Mouse (Mus musculus) megakaryocyte, embryonic 14.5 days (primary cell): ENCODE results near the gene Rgma. TPM values are rescaled to one million over a fixed set of nuclear protein-coding genes. Genes with fewer than 3 reads are reported as not detected.

Experiments used
- H3K27me3 ChIP-seq: replicated peaks from 2 replicates; pipeline ENCODE3; 2012; ENCODE audit warnings: inconsistent platforms
- H3K36me3 ChIP-seq: replicated peaks from 2 replicates; pipeline ENCODE3; 2012; ENCODE audit warnings: low read length, inconsistent platforms, mixed read lengths
- H3K4me1 ChIP-seq: 2 replicates; pipeline ENCODE4 v1.6.1; 2012; ENCODE audit warnings: inconsistent platforms
- H3K4me3 ChIP-seq: replicated peaks from 2 replicates; pipeline ENCODE3; 2012; ENCODE audit warnings: moderate library complexity, mild to moderate bottlenecking, inconsistent platforms
- H3K9me3 ChIP-seq: 2 replicates; pipeline ENCODE4 v1.6.1; 2012; ENCODE audit warnings: inconsistent platforms
- FLI1 ChIP-seq: IDR thresholded peaks from 2 replicates; pipeline ENCODE4 v1.6.1; 2012; ENCODE audit warnings: low read length, inconsistent platforms, mixed read lengths
- GATA1 ChIP-seq: IDR thresholded peaks from 3 replicates; pipeline ENCODE4 v1.6.1; 2012; ENCODE audit warnings: mixed read lengths, low read length, inconsistent platforms, borderline replicate concordance
- polyA plus RNA-seq: library from polyadenylated mRNA; stranded (reverse); fragments of >175 nt; gene quantifications from 2 replicates; pipeline ENCODE4 v1.2.3, GENCODE M21; 2012; ENCODE audit warnings: low replicate concordance; ENCODE audit not compliant: insufficient read depth

Rgma gene
- polyA plus RNA-seq, 1 experiment, result not detected

GRCm38 (mm10) chr7:73367681-73368464, 7.4 kb upstream of the Rgma start:
- Histone ChIP-seq H3K4me3 (no peak overlapping the region), H3K9me3 (no peaks in the 10 kb centered on the region), H3K36me3 (no peaks in the 10 kb centered on the region), H3K4me1 (peaks cover 9% of the 10 kb centered on the region), H3K27me3 (peaks cover 39% of the 10 kb centered on the region)
- TF ChIP-seq FLI1 (no peak), GATA1 (no peak)

DNA sequence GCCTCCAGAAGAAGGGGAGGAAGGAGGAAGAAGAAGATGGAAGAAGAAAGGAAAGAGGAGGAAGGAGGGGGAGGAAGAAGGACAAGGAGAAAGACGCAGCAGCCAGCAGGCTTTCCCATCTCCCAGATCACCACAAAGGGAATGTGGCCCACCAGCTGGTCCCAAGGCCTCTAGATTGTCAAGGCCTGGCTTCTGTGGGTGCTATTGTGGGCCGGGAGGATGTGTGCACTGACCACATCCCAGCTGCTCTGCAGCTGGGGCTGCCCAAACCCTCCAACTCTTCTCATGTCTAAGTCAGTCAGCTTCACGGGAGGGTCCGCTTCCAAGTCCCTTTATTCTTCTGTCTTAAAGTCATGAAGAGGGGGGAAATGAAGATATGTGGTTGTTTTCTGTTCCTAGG, 5.3 kb upstream of the Rgma start:
- H3K9me3 ChIP-seq, result peaks cover 11% of the 10 kb centered on the region
- H3K4me3 ChIP-seq, result no peak overlapping the region
- TF ChIP-seq FLI1 (no peak), GATA1 (no peak)
- peaks cover 13% of the 10 kb centered on the region for H3K4me1 ChIP-seq
- peaks cover 60% of the 10 kb centered on the region for H3K27me3 ChIP-seq
- H3K36me3 ChIP-seq, result no peaks in the 10 kb centered on the region

- H3K4me1 ChIP-seq, result peaks cover 30% of the 10 kb centered on the region
- H3K9me3 ChIP-seq, result peaks cover 11% of the 10 kb centered on the region
- H3K36me3 ChIP-seq, result no peaks in the 10 kb centered on the region
- peaks cover 78% of the 10 kb centered on the region for H3K27me3 ChIP-seq
- H3K4me3 ChIP-seq, result no peak overlapping the region
- TF ChIP-seq FLI1 (no peak), GATA1 (no peak)
Observed at GRCm38 (mm10) chr7:73371587-73372321, 3.6 kb upstream of the Rgma start.

DNA sequence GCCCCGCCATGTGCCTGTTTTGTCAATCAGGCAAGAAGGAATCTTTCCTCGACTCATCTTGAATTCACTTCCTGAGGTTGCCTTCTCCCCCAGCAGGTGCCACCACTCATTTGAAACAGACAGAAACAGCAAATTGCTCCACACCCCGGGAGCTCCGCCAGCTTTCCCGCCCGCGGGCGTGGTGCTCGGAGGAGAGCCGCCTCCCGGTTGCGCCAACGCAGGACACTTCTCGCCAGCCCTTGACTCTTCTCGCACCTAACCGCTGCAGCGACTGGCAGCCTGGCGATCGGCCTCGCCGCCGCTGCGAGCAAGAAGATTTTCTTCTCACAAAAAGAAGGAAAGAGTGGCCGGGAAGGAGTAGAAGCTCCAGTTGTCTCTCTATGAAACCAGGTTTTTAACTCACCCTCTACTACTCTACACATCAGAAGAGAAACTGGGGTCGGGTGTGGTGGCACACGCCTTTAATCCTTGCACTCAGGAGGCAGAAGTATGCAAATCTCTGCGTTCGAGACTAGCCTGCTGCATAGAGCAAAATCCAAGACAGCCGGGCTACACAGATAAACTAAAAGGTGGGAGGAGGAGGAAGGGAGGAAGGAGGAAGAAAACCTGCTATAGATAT, 2.8 kb upstream of the Rgma start:
- Histone ChIP-seq H3K36me3 (no peaks in the 10 kb centered on the region), H3K9me3 (peaks cover 11% of the 10 kb centered on the region), H3K4me1 (peaks cover 30% of the 10 kb centered on the region), H3K27me3 (peaks cover 84% of the 10 kb centered on the region), H3K4me3 (peak overlapping the region; percentile 73)
- TF ChIP-seq FLI1 (no peak), GATA1 (no peak)

GRCm38 (mm10) chr7:73374727-73375126, 582 bp upstream of the Rgma start:
- Histone ChIP-seq H3K36me3 (no peaks in the 10 kb centered on the region), H3K27me3 (peaks cover 93% of the 10 kb centered on the region), H3K4me3 (no peak overlapping the region), H3K4me1 (peaks cover 30% of the 10 kb centered on the region), H3K9me3 (peaks cover 11% of the 10 kb centered on the region)
- TF ChIP-seq FLI1 (no peak), GATA1 (no peak)

DNA sequence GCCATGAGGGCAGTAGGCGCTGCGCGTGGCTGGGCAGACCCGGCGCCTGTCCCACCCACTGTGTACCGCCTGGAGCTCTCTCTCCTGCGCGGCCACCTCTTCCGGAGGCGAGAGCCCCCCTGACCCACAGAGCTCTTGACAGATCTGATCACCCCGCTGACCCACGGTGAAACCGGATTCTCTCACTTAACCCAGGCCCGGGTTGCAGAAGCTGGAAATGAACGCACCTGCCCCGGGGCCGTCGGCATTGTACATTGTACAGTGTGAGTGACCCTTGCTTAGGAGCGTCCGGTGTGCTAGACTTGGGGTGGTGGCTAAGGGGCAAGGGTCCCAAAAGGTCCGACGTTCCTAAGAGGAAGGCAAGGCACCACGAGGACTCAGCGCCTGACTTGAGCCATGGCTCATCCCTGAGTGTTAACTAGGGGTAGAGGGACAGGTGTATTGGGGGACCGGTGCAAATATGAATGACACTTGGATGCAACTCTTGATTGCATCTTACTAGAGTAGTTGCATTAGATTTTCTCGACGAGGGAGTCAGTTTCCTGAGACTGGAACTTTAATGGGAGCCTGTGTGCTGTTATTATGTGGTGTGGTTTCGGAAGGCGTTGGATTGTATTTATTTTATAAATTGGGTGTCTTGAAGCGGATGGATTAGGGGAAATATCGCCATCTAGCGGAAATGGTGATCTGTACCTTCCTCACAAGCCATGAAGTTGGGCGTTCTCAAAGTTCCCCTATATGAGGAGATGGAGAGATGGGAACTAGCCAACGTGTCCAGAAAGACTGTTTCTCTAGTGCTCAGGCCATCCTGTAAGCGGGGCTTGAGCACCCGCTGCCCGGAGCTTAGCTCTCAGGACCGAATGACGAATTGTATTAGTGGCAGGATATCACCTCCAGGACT, 1.0 kb downstream of the Rgma start:
- Histone ChIP-seq H3K4me3 (peak overlapping the region; percentile 88), H3K36me3 (no peaks in the 10 kb centered on the region), H3K27me3 (peaks cover 90% of the 10 kb centered on the region), H3K4me1 (peaks cover 30% of the 10 kb centered on the region), H3K9me3 (peaks cover 11% of the 10 kb centered on the region)
- TF ChIP-seq GATA1, result no peak
- TF ChIP-seq FLI1, result no peak

- Histone ChIP-seq H3K27me3 (peaks cover 86% of the 10 kb centered on the region), H3K4me3 (no peak overlapping the region), H3K36me3 (no peaks in the 10 kb centered on the region), H3K4me1 (peaks cover 26% of the 10 kb centered on the region), H3K9me3 (peaks cover 11% of the 10 kb centered on the region)
- no peak for TF ChIP-seq GATA1
- TF ChIP-seq FLI1, result no peak
Observed at GRCm38 (mm10) chr7:73377307-73377706, 2.0 kb downstream of the Rgma start.

DNA sequence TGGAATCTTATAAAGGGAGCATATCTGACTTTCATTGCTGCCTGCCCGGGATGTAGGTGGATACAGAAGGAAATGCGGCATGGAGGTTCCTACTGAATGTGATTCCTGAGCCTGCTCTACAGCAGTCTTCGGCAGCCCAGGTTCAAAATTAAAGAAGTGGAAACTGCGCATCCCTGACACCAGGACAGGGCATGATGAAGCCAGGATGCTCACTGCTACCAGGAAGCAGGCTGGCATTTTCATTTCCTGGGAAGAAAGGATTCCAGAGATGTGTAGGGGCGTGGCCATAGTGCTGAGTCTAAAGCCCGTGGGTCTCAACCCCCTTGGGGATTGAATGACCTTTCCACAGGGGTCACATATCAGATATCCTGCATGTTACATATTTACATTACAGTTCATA, 2.7 kb downstream of the Rgma start:
- Histone ChIP-seq H3K36me3 (no peaks in the 10 kb centered on the region), H3K4me1 (peaks cover 21% of the 10 kb centered on the region), H3K27me3 (peaks cover 84% of the 10 kb centered on the region), H3K9me3 (peaks cover 10% of the 10 kb centered on the region), H3K4me3 (no peak overlapping the region)
- no peak for TF ChIP-seq GATA1
- no peak for TF ChIP-seq FLI1

- no peaks in the 10 kb centered on the region for H3K9me3 ChIP-seq
- no peaks in the 10 kb centered on the region for H3K4me1 ChIP-seq
- no peak overlapping the region for H3K4me3 ChIP-seq
- peaks cover 64% of the 10 kb centered on the region for H3K27me3 ChIP-seq
- H3K36me3 ChIP-seq, result no peaks in the 10 kb centered on the region
- no peak for TF ChIP-seq GATA1
- TF ChIP-seq FLI1, result no peak
Observed at GRCm38 (mm10) chr7:73382843-73383242, 7.5 kb downstream of the Rgma start.
